Mouse (Mus musculus) testis, adult 2 months (tissue): ENCODE measurements around the gene Imp3. TPM values are rescaled to one million over a fixed set of nuclear protein-coding genes. Genes with fewer than 3 reads are reported as not detected.

Experiments used
- H3K27ac ChIP-seq: fragments of 200-500 bp; 2 replicates; pipeline ENCODE4 v1.5.1; 2012; ENCODE audit warnings: low read depth, low read length; ENCODE audit not compliant: control insufficient read depth, insufficient read depth
- H3K27me3 ChIP-seq: fragments of 200-500 bp; 2 replicates; pipeline ENCODE4 v1.6.1; 2012; ENCODE audit warnings: mild to moderate bottlenecking, low read length, moderate library complexity; ENCODE audit not compliant: control insufficient read depth, insufficient read depth
- H3K36me3 ChIP-seq: fragments of 200-500 bp; 2 replicates; pipeline ENCODE4 v1.6.1; 2012; ENCODE audit warnings: mild to moderate bottlenecking, low read length; ENCODE audit not compliant: control insufficient read depth, insufficient read depth
- H3K4me1 ChIP-seq: fragments of 200-500 bp; 2 replicates; pipeline ENCODE4 v1.6.1; 2012; ENCODE audit warnings: low read length; ENCODE audit not compliant: control insufficient read depth, insufficient read depth
- H3K4me3 ChIP-seq: fragments of 200-500 bp; 2 replicates; pipeline ENCODE4 v1.5.1; 2012; ENCODE audit warnings: low read depth, mild to moderate bottlenecking, low read length, moderate library complexity, mixed read lengths; ENCODE audit not compliant: control insufficient read depth
- CTCF ChIP-seq: fragments of 200-500 bp; IDR thresholded peaks from 2 replicates; pipeline ENCODE4 v1.5.1; 2012; ENCODE audit warnings: low read depth, mild to moderate bottlenecking, inconsistent platforms, low read length, moderate library complexity; ENCODE audit not compliant: control insufficient read depth, insufficient read depth, insufficient replicate concordance
- POLR2A ChIP-seq: fragments of 200-500 bp; IDR thresholded peaks from 2 replicates; pipeline ENCODE4 v1.6.1; 2012; ENCODE audit warnings: low read depth, mild to moderate bottlenecking, inconsistent platforms, low read length, moderate library complexity; ENCODE audit not compliant: control insufficient read depth
- polyA plus RNA-seq: library from polyadenylated mRNA; depleted of rRNA; stranded (reverse); fragments of >200 nt; gene quantifications from 2 replicates; pipeline ENCODE4 v1.2.3, GENCODE M21; 2012; rRNA removed

The Imp3 gene
- polyA plus RNA-seq = 42.3 and 44.2 TPM in 2 replicates

DNA sequence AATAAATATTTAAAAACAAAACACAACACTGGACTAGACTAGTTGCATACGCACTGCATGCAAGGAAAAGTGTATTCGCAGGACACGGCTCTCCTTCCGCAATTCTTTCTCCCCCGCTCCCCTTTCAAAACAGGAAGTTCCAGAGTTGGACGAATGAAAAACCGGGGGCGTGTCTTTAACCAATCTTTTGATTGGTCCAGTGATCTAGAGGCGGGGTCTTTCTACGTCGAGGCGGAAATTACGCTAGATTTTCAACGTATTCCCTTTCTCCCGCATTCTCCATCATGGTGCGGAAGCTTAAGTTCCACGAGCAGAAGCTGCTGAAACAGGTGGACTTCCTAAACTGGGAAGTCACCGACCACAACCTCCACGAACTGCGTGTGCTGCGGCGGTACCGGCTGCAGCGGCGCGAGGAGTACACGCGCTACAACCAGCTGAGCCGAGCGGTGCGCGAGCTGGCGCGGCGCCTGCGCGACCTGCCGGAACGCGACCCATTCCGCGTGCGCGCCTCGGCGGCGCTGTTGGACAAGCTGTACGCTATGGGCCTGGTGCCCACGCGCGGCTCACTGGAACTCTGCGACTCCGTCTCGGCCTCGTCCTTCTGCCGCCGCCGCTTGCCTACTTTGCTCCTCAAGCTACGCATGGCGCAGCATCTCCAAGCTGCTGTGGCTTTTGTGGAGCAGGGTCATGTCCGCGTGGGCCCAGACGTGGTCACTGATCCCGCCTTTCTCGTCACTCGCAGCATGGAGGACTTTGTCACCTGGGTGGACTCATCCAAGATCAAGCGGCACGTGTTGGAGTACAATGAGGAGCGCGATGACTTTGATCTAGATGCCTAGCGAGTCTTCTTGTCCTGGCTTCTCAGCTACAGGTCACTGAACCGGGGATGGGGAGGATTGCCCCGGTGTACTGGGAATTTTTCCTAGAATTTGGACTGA lies at the start of gene Imp3:
TSS of gene Imp3 (plus strand) at position 253 of the 938 bp plus-strand sequence.
- peak; percentile 37; the same call in 1 of the 2 replicates for TF ChIP-seq POLR2A
- TF ChIP-seq CTCF = no peak
- H3K4me1 ChIP-seq = peaks cover 3% of the 10 kb centered on the region
- H3K27ac ChIP-seq = peak within 1 kb of the TSS; percentile 95
- H3K4me3 ChIP-seq = peak within 1 kb of the TSS; percentile 91
- no peaks in the 10 kb centered on the region for H3K36me3 ChIP-seq
- no peaks in the 10 kb centered on the region for H3K27me3 ChIP-seq

- H3K27me3 ChIP-seq = no peaks in the 10 kb centered on the region
- H3K4me3 ChIP-seq = no peak overlapping the region
- no peak overlapping the region for H3K27ac ChIP-seq
- no peaks in the 10 kb centered on the region; the same call in 1 of the 2 replicates for H3K4me1 ChIP-seq
- H3K36me3 ChIP-seq = no peaks in the 10 kb centered on the region
- no peak for TF ChIP-seq POLR2A
- TF ChIP-seq CTCF = no peak
Observed at GRCm38 (mm10) chr9:56887581-56887980, 49.7 kb upstream of the Imp3 start.

DNA sequence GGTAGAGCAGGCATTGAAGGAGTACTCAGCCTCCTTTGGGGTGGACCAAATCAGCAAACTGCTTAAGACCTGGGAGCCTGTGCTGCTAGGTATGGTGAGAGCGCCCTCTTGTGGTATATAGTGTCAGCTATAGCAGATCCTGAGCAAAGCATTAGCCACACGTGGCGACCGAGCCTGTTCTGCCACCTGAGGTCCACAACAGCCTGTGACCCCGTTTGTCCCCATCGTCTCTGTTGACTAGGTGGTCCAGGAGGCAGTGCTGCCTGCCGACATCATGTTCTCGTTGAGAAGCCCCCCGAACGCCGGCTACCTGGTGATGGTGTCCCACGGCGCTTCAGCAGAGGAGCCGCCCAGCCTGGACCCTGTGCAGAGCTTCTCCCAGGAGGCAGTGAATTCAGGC lies 47.5 kb upstream of the Imp3 start:
- Histone ChIP-seq H3K4me1 (no peaks in the 10 kb centered on the region; the same call in 1 of the 2 replicates), H3K4me3 (peak overlapping the region; percentile 27; the same call in 1 of the 2 replicates), H3K27me3 (no peaks in the 10 kb centered on the region), H3K27ac (no peak overlapping the region), H3K36me3 (no peaks in the 10 kb centered on the region)
- TF ChIP-seq POLR2A = no peak
- peak; percentile 79; the same call in 1 of the 2 replicates for TF ChIP-seq CTCF

DNA sequence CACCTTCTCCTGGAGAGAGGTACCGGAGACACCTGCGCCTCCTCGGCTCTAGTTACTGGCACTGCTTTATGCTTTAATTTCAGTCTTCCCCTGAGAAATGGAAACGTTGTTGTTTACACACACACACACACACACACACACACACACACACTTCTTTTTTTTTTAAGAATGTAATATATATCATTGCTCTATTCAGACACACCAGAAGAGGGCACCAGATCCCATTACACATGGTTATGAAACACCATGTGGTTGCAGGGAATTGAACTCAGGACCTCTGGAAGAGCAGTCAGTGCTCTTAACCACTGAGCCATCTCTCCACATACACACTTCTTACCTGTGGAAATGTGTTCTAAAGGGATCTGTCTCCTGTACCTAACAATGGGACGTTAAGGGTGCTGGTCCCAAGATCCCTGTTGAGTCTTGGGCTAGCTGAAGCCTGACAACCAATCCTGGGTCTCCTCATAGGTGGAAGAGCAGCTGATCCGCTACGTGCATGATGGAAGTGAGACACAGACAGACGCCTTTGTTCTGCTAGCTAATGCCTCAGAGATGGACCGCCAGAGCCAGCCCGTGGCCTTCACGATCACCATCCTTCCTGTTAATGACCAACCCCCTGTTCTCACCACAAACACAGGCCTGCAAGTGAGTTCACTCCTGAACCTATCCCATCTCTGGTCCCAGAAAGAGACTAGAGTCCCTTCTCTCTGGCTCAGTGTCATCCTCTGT lies 46.6 kb upstream of the Imp3 start:
- Histone ChIP-seq H3K36me3 (no peaks in the 10 kb centered on the region), H3K27me3 (no peaks in the 10 kb centered on the region), H3K4me1 (no peaks in the 10 kb centered on the region; the same call in 1 of the 2 replicates), H3K4me3 (no peak overlapping the region), H3K27ac (no peak overlapping the region)
- TF ChIP-seq CTCF (no peak), POLR2A (no peak)

- TF ChIP-seq POLR2A (no peak), CTCF (peak; percentile 6; the same call in 1 of the 2 replicates)
- no peaks in the 10 kb centered on the region for H3K27me3 ChIP-seq
- no peaks in the 10 kb centered on the region for H3K36me3 ChIP-seq
- H3K4me1 ChIP-seq = no peaks in the 10 kb centered on the region; the same call in 1 of the 2 replicates
- no peak overlapping the region for H3K4me3 ChIP-seq
- no peak overlapping the region for H3K27ac ChIP-seq
Observed at GRCm38 (mm10) chr9:56891517-56892011, 45.7 kb upstream of the Imp3 start.

- TF ChIP-seq POLR2A (no peak), CTCF (no peak)
- H3K36me3 ChIP-seq = no peaks in the 10 kb centered on the region
- no peak overlapping the region for H3K27ac ChIP-seq
- H3K4me3 ChIP-seq = no peak overlapping the region
- H3K27me3 ChIP-seq = no peaks in the 10 kb centered on the region
- no peaks in the 10 kb centered on the region; the same call in 1 of the 2 replicates for H3K4me1 ChIP-seq
Observed at GRCm38 (mm10) chr9:56892111-56892510, 45.2 kb upstream of the Imp3 start.
